Mouse (Mus musculus): ENCODE measurements at regions not wholly inside any gene's neighbourhood (a gene's known extent, or its start where the extent isn't known, plus 50 kb on each side); places are given as distances from the start of the nearest gene placed in this dataset.

DNA sequence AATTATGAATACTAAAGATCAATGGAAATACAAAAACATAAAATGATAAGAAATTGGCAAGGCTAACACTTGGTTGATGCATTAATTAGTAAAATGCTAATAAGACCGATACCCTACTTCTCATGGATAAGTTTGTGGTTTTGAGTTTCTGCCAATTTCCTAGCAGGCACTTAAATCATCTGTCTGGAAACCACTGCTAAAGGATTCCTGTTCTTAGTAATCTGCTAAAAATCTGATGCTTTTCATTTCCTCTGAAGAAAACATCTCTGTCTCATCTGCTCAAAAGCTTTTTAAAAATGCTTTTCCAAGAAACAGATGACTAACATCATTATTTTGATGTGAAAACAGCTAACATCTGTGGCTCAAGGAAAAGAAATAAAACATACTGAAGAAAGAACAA is 321.4 kb upstream of the Pcdh7 start:
- no peak overlapping the region for H3K27ac ChIP-seq
- no peaks in the 10 kb centered on the region for H3K27me3 ChIP-seq (ENCODE audit: insufficient read depth, low read length)
- no peak overlapping the region for H3K4me3 ChIP-seq (replicated peaks; ENCODE audit: low read depth, low read length)
- DNase-seq (ENCODE audit: low spot score) = peak; percentile 46
- ATAC-seq (replicated peaks; ENCODE audit: low FRiP score, low read depth) = no peak
- no peaks in the 10 kb centered on the region for H3K9me3 ChIP-seq (replicated peaks; ENCODE audit: low read length)
- TF ChIP-seq CTCF (IDR thresholded peaks at IDR 0.05; ENCODE audit: low read depth) = no peak
- no peak overlapping the region for H3K9ac ChIP-seq (ENCODE audit: low read depth, low read length)
- no peaks in the 10 kb centered on the region for H3K36me3 ChIP-seq (ENCODE audit: insufficient read depth, low read length)
- 50% methylated on average over 1 of the region's 1 CpGs for WGBS
- H3K4me1 ChIP-seq (replicated peaks; ENCODE audit: insufficient read depth, low read length) = no peaks in the 10 kb centered on the region
- H3K4me2 ChIP-seq (ENCODE audit: low read length) = no peak overlapping the region

DNA sequence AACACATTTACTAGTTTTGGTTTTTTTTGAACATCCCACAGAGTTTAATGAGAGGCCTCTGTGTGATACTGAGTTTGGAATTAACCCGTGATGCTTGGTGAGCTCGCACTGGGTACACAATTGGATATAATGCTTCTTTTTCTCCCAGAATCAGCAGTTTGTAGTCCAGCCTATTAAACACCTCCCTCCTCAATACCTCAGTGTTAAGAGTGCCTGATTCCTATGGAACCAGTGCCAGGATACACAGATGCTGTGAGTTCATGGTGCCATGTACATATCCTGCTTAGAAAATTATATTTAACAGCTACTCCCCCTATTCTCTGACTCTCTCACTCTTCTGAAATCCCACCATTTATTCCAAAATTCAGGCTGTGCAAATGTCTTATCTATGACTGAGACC is 299.6 kb upstream of the Pcdh7 start:
- WGBS = 86% methylated on average over 2 of the region's 2 CpGs
- H3K4me3 ChIP-seq (replicated peaks; ENCODE audit: low read depth, low read length) = no peak overlapping the region
- H3K27ac ChIP-seq = no peak overlapping the region
- no peaks in the 10 kb centered on the region for H3K27me3 ChIP-seq (ENCODE audit: insufficient read depth, low read length)
- ATAC-seq (replicated peaks; ENCODE audit: low FRiP score, low read depth) (no peak), DNase-seq (ENCODE audit: low spot score) (no peak)
- no peaks in the 10 kb centered on the region for H3K4me1 ChIP-seq (replicated peaks; ENCODE audit: insufficient read depth, low read length)
- no peak overlapping the region for H3K9ac ChIP-seq (ENCODE audit: low read depth, low read length)
- H3K4me2 ChIP-seq (ENCODE audit: low read length) = no peak overlapping the region
- no peaks in the 10 kb centered on the region for H3K9me3 ChIP-seq (replicated peaks; ENCODE audit: low read length)
- TF ChIP-seq CTCF (IDR thresholded peaks at IDR 0.05; ENCODE audit: low read depth) = no peak
- no peaks in the 10 kb centered on the region for H3K36me3 ChIP-seq (ENCODE audit: insufficient read depth, low read length)

DNA sequence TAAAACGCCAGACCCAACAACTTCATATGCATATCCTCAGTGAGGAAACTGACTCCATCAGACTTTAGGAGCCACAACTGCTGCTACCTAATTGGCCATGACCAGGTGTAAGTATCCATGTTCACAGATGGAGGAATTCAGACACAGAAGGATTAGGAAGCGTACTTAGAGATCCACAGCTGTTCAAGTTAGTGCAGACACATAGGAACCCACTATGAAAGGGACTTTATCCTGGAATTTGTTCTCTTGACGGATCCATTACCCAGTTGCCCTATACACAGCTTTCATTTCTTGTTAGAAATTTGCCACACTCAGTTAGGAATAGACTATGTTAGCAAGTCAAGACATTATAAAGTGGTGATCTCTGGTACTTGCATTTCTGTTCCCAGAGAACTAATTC is 266.7 kb upstream of the Pcdh7 start:
- no peak for TF ChIP-seq CTCF (IDR thresholded peaks at IDR 0.05; ENCODE audit: low read depth)
- Histone ChIP-seq H3K27ac (no peak overlapping the region), H3K4me2 (ENCODE audit: low read length) (no peak overlapping the region), H3K27me3 (ENCODE audit: insufficient read depth, low read length) (no peaks in the 10 kb centered on the region), H3K4me1 (replicated peaks; ENCODE audit: insufficient read depth, low read length) (no peaks in the 10 kb centered on the region), H3K4me3 (replicated peaks; ENCODE audit: low read depth, low read length) (no peak overlapping the region), H3K9ac (ENCODE audit: low read depth, low read length) (no peak overlapping the region), H3K36me3 (ENCODE audit: insufficient read depth, low read length) (no peaks in the 10 kb centered on the region), H3K9me3 (replicated peaks; ENCODE audit: low read length) (no peaks in the 10 kb centered on the region)
- 84% methylated on average over 3 of the region's 3 CpGs for WGBS
- DNase-seq (ENCODE audit: low spot score) (no peak), ATAC-seq (replicated peaks; ENCODE audit: low FRiP score, low read depth) (no peak)

DNA sequence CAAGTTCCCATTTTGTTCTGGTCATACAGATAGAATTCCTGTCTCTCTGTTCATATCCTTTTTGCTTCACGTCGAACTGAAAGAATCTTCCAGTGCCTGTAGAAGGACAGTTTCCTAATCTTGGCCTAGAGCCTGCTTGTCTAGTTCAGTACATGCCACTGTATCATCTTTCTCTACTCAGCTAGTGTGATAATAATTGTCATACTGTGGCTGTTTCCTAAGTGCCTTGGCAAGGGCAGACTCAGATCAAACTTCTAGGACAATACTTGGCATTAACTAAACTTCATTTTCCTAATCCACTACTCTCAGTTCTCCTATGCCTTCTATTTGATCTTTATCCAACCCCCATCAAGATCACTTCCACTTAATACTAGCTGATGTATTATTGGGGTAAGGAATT is 266.3 kb upstream of the Pcdh7 start:
- no peak overlapping the region for H3K4me2 ChIP-seq (ENCODE audit: low read length)
- no peak for TF ChIP-seq CTCF (IDR thresholded peaks at IDR 0.05; ENCODE audit: low read depth)
- WGBS = 86% methylated on average over 2 of the region's 2 CpGs

DNA sequence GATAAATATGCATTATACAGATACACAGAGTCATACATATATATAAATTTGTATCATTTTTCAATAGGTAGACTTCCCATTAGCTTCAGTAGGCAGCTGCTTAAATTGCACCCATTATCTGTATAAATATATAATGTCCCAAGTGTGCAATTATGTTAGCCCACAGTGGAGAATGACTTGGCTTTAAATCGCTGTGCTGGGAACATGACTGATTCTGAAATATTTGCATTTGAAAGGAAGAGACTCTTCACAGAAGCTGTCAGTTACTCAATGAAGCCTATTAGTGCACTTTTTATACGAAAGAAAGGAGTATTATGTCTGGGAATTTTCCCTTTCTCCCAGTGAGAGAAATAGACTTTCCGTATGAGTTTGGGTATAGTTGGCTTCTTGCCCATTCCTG is 242.8 kb upstream of the Pcdh7 start:
- 81% methylated on average over 3 of the region's 3 CpGs for WGBS
- Histone ChIP-seq H3K27me3 (ENCODE audit: insufficient read depth, low read length) (no peaks in the 10 kb centered on the region), H3K9ac (ENCODE audit: low read depth, low read length) (no peak overlapping the region), H3K4me1 (replicated peaks; ENCODE audit: insufficient read depth, low read length) (no peaks in the 10 kb centered on the region), H3K9me3 (replicated peaks; ENCODE audit: low read length) (no peaks in the 10 kb centered on the region), H3K4me2 (ENCODE audit: low read length) (no peak overlapping the region), H3K4me3 (replicated peaks; ENCODE audit: low read depth, low read length) (no peak overlapping the region), H3K27ac (no peak overlapping the region), H3K36me3 (ENCODE audit: insufficient read depth, low read length) (no peaks in the 10 kb centered on the region)
- ATAC-seq (replicated peaks; ENCODE audit: low FRiP score, low read depth) (no peak), DNase-seq (ENCODE audit: low spot score) (no peak)
- no peak for TF ChIP-seq CTCF (IDR thresholded peaks at IDR 0.05; ENCODE audit: low read depth)

More for the DNA sequence above, 266.3 kb upstream of the Pcdh7 start:
- Histone ChIP-seq H3K27ac (no peak overlapping the region), H3K4me1 (replicated peaks; ENCODE audit: insufficient read depth, low read length) (no peaks in the 10 kb centered on the region), H3K9me3 (replicated peaks; ENCODE audit: low read length) (no peaks in the 10 kb centered on the region), H3K36me3 (ENCODE audit: insufficient read depth, low read length) (no peaks in the 10 kb centered on the region), H3K4me3 (replicated peaks; ENCODE audit: low read depth, low read length) (no peak overlapping the region), H3K9ac (ENCODE audit: low read depth, low read length) (no peak overlapping the region), H3K27me3 (ENCODE audit: insufficient read depth, low read length) (no peaks in the 10 kb centered on the region)
- ATAC-seq (replicated peaks; ENCODE audit: low FRiP score, low read depth) (no peak), DNase-seq (ENCODE audit: low spot score) (no peak)

DNA sequence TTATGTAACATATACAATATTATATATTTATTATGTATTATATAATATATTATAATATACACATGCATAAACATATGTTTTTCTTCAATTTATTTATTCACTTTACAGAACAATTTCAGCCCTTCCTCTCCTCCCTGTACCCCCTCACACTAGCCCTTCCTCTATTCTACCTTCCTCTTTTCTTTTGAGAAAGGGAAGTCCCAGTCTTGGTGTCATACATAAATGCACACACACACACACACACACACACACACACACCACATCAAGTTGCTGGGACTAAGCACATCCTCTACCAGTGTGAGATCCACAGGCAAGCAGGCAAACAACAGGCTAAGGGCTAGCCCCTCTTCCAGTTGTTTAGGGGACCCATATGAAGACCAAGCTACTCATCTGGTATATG is 239.9 kb upstream of the Pcdh7 start:
- H3K4me1 ChIP-seq (replicated peaks; ENCODE audit: insufficient read depth, low read length) = no peaks in the 10 kb centered on the region
- no peaks in the 10 kb centered on the region for H3K36me3 ChIP-seq (ENCODE audit: insufficient read depth, low read length)
- ATAC-seq (replicated peaks; ENCODE audit: low FRiP score, low read depth) (no peak), DNase-seq (ENCODE audit: low spot score) (no peak)
- H3K4me3 ChIP-seq (replicated peaks; ENCODE audit: low read depth, low read length) = no peak overlapping the region
- TF ChIP-seq CTCF (IDR thresholded peaks at IDR 0.05; ENCODE audit: low read depth) = no peak
- H3K9ac ChIP-seq (ENCODE audit: low read depth, low read length) = no peak overlapping the region
- H3K9me3 ChIP-seq (replicated peaks; ENCODE audit: low read length) = no peaks in the 10 kb centered on the region
- H3K27me3 ChIP-seq (ENCODE audit: insufficient read depth, low read length) = no peaks in the 10 kb centered on the region
- H3K27ac ChIP-seq = no peak overlapping the region
- H3K4me2 ChIP-seq (ENCODE audit: low read length) = no peak overlapping the region
